Mouse (Mus musculus): ENCODE data around the gene Zfp592.

- TF ChIP-seq HCFC1 (IDR thresholded peaks at IDR 0.05; ENCODE audit: borderline replicate concordance, insufficient read depth, low read length) (no peak), MAFK (IDR thresholded peaks at IDR 0.05; ENCODE audit: insufficient read depth, low read depth, low read length) (no peak)
These were observed 65.3 kb downstream of the Zfp592 start for GRCm38 (mm10) chr7:81058712-81059154.

All from ES-E14 (cell line).